Mouse (Mus musculus): ENCODE data around the gene Map4k4. TPM values are rescaled to one million over a fixed set of nuclear protein-coding genes. Genes with fewer than 3 reads are reported as not detected.

Gene Map4k4
- polyA plus RNA-seq, 1 experiment from 2014 or later = 2.2 TPM

DNA sequence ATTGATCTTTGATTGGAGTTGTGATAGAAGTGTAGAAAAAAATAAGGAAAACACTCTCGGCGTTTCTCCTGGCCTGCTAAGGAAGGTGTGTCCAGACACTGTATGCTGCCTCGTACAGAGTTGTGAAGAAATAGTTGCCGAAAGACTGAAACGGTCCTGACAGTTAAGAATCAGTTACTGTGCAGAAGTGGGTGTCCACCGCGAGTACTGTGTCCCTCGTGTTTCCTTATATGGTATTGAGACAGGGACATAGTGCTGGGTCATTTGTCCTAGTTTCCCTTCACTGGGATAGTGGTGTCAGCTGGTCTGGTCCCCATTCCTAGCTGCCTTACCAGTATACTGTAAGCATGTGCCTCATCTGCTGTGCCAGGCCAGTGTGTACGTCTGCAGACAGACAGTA, 83.6 kb downstream of the Map4k4 start:
- 70% methylated on average over 9 of the region's 9 CpGs for WGBS (ENCODE audit: insufficient replicate concordance)
- no peaks in the 10 kb centered on the region for H3K36me3 ChIP-seq (ENCODE audit: control insufficient read depth, insufficient read depth)
- H3K9ac ChIP-seq (ENCODE audit: low read depth, low read length) = no peak overlapping the region
- no peaks in the 10 kb centered on the region for H3K9me3 ChIP-seq (replicated peaks; ENCODE audit: control insufficient read depth, low read length)
- no peak overlapping the region for H3K4me3 ChIP-seq (ENCODE audit: low read depth, low read length)
- no peak overlapping the region for H3K4me2 ChIP-seq (ENCODE audit: low read depth, low read length)
- no peak overlapping the region for H3K27ac ChIP-seq (ENCODE audit: low read length)
- no peak for ATAC-seq (ENCODE audit: low read depth)
- no peaks in the 10 kb centered on the region for H3K4me1 ChIP-seq (ENCODE audit: control insufficient read depth, low read depth, low read length)
- no peaks in the 10 kb centered on the region for H3K27me3 ChIP-seq (ENCODE audit: control insufficient read depth, insufficient read depth, low read depth, low read length)

DNA sequence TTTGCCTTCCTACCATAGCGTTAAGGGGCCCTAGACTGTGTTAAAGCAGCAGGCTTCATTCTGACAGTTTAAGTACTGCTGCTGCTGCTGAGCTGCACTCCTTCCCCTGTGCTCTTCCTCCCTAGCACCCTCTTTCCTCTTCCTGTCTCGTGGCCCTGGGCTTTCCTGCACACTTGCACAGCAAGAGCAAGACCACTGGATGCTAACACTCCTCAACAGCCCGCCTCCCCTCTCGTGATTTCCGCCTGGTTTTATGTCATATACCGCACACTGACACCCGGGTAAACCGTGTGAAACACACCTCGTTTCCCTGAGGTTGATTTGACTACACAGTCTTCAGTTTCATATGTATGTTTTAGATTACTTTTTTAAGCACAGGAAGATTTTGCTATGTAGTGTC, 86.1 kb downstream of the Map4k4 start:
- Histone ChIP-seq H3K27ac (ENCODE audit: low read length) (no peak overlapping the region), H3K36me3 (ENCODE audit: control insufficient read depth, insufficient read depth) (peaks cover 2% of the 10 kb centered on the region), H3K4me1 (ENCODE audit: control insufficient read depth, low read depth, low read length) (no peaks in the 10 kb centered on the region), H3K4me3 (ENCODE audit: low read depth, low read length) (no peak overlapping the region), H3K9me3 (replicated peaks; ENCODE audit: control insufficient read depth, low read length) (no peaks in the 10 kb centered on the region), H3K4me2 (ENCODE audit: low read depth, low read length) (no peak overlapping the region), H3K27me3 (ENCODE audit: control insufficient read depth, insufficient read depth, low read depth, low read length) (no peaks in the 10 kb centered on the region), H3K9ac (ENCODE audit: low read depth, low read length) (no peak overlapping the region)
- no peak for ATAC-seq (ENCODE audit: low read depth)
- WGBS (ENCODE audit: insufficient replicate concordance) = 63% methylated on average over 9 of the region's 9 CpGs

DNA sequence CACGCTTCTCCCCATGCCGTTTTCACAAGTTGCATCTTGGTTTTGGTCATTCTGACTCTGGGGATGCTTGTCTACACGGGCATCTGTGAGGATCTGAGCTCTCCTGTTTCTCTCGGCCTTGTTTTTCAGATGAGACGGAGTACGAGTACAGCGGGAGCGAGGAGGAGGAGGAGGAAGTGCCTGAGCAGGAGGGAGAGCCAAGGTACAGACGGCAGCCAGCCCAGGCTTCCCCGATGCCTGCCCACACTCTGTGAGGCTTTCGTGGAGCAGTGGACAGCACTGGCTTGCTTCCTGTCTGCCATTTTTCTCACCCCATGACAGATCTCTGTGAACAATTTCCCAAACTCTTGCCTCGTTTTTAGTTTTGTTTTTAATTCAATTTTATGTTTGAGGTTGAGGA, 88.1 kb downstream of the Map4k4 start:
- no peaks in the 10 kb centered on the region for H3K4me1 ChIP-seq (ENCODE audit: control insufficient read depth, low read depth, low read length)
- no peak overlapping the region for H3K4me3 ChIP-seq (ENCODE audit: low read depth, low read length)
- no peaks in the 10 kb centered on the region for H3K9me3 ChIP-seq (replicated peaks; ENCODE audit: control insufficient read depth, low read length)
- no peak for ATAC-seq (ENCODE audit: low read depth)
- 63% methylated on average over 12 of the region's 12 CpGs for WGBS (ENCODE audit: insufficient replicate concordance)
- H3K9ac ChIP-seq (ENCODE audit: low read depth, low read length) = no peak overlapping the region
- H3K27ac ChIP-seq (ENCODE audit: low read length) = no peak overlapping the region
- H3K27me3 ChIP-seq (ENCODE audit: control insufficient read depth, insufficient read depth, low read depth, low read length) = no peaks in the 10 kb centered on the region
- no peak overlapping the region for H3K4me2 ChIP-seq (ENCODE audit: low read depth, low read length)
- peaks cover 2% of the 10 kb centered on the region for H3K36me3 ChIP-seq (ENCODE audit: control insufficient read depth, insufficient read depth)

- H3K27me3 ChIP-seq (ENCODE audit: control insufficient read depth, insufficient read depth, low read depth, low read length) = no peaks in the 10 kb centered on the region
- 71% methylated on average over 9 of the region's 9 CpGs for WGBS (ENCODE audit: insufficient replicate concordance)
- no peak overlapping the region for H3K27ac ChIP-seq (ENCODE audit: low read length)
- H3K36me3 ChIP-seq (ENCODE audit: control insufficient read depth, insufficient read depth) = peaks cover 2% of the 10 kb centered on the region
- no peak for ATAC-seq (ENCODE audit: low read depth)
- H3K9me3 ChIP-seq (replicated peaks; ENCODE audit: control insufficient read depth, low read length) = no peaks in the 10 kb centered on the region
- no peak overlapping the region for H3K4me2 ChIP-seq (ENCODE audit: low read depth, low read length)
- no peak overlapping the region for H3K4me3 ChIP-seq (ENCODE audit: low read depth, low read length)
- no peak overlapping the region for H3K9ac ChIP-seq (ENCODE audit: low read depth, low read length)
- no peaks in the 10 kb centered on the region for H3K4me1 ChIP-seq (ENCODE audit: control insufficient read depth, low read depth, low read length)
Measured at GRCm38 (mm10) chr1:39990041-39990440, 89.3 kb downstream of the Map4k4 start.

DNA sequence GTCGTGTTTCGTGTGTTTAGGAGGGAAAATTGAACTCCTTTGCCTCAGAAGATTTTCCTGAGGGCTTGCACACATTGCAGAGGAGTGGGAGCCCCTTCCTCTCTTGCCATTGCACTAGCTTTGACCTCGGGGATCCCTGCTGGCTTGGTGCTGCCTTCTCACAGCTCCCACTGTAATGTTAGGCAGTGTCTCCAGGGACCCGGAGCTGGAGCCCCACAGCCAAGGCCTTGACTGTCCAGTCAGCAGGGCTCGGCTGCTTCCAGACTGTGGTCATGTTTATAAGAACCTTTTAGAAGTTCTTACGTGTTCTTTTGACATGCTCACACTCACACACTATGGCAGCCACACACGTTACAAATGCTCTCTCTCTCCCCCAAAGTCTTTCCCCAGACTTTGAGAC, 93.2 kb downstream of the Map4k4 start:
- Histone ChIP-seq H3K36me3 (ENCODE audit: control insufficient read depth, insufficient read depth) (peaks cover 2% of the 10 kb centered on the region), H3K4me2 (ENCODE audit: low read depth, low read length) (no peak overlapping the region), H3K4me1 (ENCODE audit: control insufficient read depth, low read depth, low read length) (no peaks in the 10 kb centered on the region), H3K9me3 (replicated peaks; ENCODE audit: control insufficient read depth, low read length) (no peaks in the 10 kb centered on the region), H3K27ac (ENCODE audit: low read length) (no peak overlapping the region), H3K4me3 (ENCODE audit: low read depth, low read length) (no peak overlapping the region), H3K27me3 (ENCODE audit: control insufficient read depth, insufficient read depth, low read depth, low read length) (no peaks in the 10 kb centered on the region), H3K9ac (ENCODE audit: low read depth, low read length) (no peak overlapping the region)
- 65% methylated on average over 7 of the region's 7 CpGs for WGBS (ENCODE audit: insufficient replicate concordance)
- no peak for ATAC-seq (ENCODE audit: low read depth)

- Histone ChIP-seq H3K9ac (ENCODE audit: low read depth, low read length) (no peak overlapping the region), H3K36me3 (ENCODE audit: control insufficient read depth, insufficient read depth) (no peaks in the 10 kb centered on the region)
- WGBS (ENCODE audit: insufficient replicate concordance) = 54% methylated on average over 2 of the region's 2 CpGs
Measured at GRCm38 (mm10) chr1:39995593-39995992, 94.9 kb downstream of the Map4k4 start.

DNA sequence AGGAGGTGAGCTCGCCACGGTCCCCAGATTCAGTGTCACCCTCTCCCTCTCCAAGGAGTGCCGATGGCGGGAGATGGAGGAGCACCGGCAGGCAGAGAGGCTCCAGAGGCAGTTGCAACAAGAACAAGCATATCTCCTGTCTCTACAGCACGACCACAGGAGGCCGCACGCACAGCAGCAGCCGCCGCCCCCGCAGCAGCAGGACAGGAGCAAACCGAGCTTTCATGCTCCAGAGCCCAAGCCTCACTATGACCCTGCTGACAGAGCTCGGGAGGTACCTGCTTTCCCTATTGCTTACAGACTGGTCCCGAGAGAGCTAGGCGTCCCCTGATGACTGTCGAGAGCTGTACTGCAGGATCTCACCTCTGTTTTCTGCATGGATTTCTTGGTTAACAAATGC, 99.8 kb downstream of the Map4k4 start:
- Histone ChIP-seq H3K27me3 (ENCODE audit: control insufficient read depth, insufficient read depth, low read depth, low read length) (no peaks in the 10 kb centered on the region), H3K4me2 (ENCODE audit: low read depth, low read length) (no peak overlapping the region), H3K9me3 (replicated peaks; ENCODE audit: control insufficient read depth, low read length) (no peaks in the 10 kb centered on the region), H3K36me3 (ENCODE audit: control insufficient read depth, insufficient read depth) (no peaks in the 10 kb centered on the region; the same call in 1 of the 2 replicates), H3K27ac (ENCODE audit: low read length) (no peak overlapping the region), H3K9ac (ENCODE audit: low read depth, low read length) (no peak overlapping the region), H3K4me3 (ENCODE audit: low read depth, low read length) (no peak overlapping the region), H3K4me1 (ENCODE audit: control insufficient read depth, low read depth, low read length) (no peaks in the 10 kb centered on the region)
- WGBS (ENCODE audit: insufficient replicate concordance) = 72% methylated on average over 16 of the region's 16 CpGs
- no peak for ATAC-seq (ENCODE audit: low read depth)

More at GRCm38 (mm10) chr1:39995593-39995992, 94.9 kb downstream of the Map4k4 start:
- ATAC-seq (ENCODE audit: low read depth) = no peak
- Histone ChIP-seq H3K4me2 (ENCODE audit: low read depth, low read length) (no peak overlapping the region), H3K4me3 (ENCODE audit: low read depth, low read length) (no peak overlapping the region), H3K27me3 (ENCODE audit: control insufficient read depth, insufficient read depth, low read depth, low read length) (no peaks in the 10 kb centered on the region), H3K9me3 (replicated peaks; ENCODE audit: control insufficient read depth, low read length) (no peaks in the 10 kb centered on the region), H3K27ac (ENCODE audit: low read length) (no peak overlapping the region), H3K4me1 (ENCODE audit: control insufficient read depth, low read depth, low read length) (no peaks in the 10 kb centered on the region)

GRCm38 (mm10) chr1:40000899-40001298, 100.2 kb downstream of the Map4k4 start:
- H3K9ac ChIP-seq (ENCODE audit: low read depth, low read length) = no peak overlapping the region
- no peak overlapping the region for H3K27ac ChIP-seq (ENCODE audit: low read length)
- no peak for ATAC-seq (ENCODE audit: low read depth)
- no peak overlapping the region for H3K4me2 ChIP-seq (ENCODE audit: low read depth, low read length)
- H3K4me1 ChIP-seq (ENCODE audit: control insufficient read depth, low read depth, low read length) = no peaks in the 10 kb centered on the region
- WGBS (ENCODE audit: insufficient replicate concordance) = 63% methylated on average over 5 of the region's 5 CpGs
- no peaks in the 10 kb centered on the region for H3K9me3 ChIP-seq (replicated peaks; ENCODE audit: control insufficient read depth, low read length)
- H3K27me3 ChIP-seq (ENCODE audit: control insufficient read depth, insufficient read depth, low read depth, low read length) = no peaks in the 10 kb centered on the region
- no peak overlapping the region for H3K4me3 ChIP-seq (ENCODE audit: low read depth, low read length)
- no peaks in the 10 kb centered on the region; the same call in 1 of the 2 replicates for H3K36me3 ChIP-seq (ENCODE audit: control insufficient read depth, insufficient read depth)

- Histone ChIP-seq H3K36me3 (ENCODE audit: control insufficient read depth, insufficient read depth) (no peaks in the 10 kb centered on the region; the same call in 1 of the 2 replicates), H3K9me3 (replicated peaks; ENCODE audit: control insufficient read depth, low read length) (no peaks in the 10 kb centered on the region), H3K4me1 (ENCODE audit: control insufficient read depth, low read depth, low read length) (no peaks in the 10 kb centered on the region), H3K27me3 (ENCODE audit: control insufficient read depth, insufficient read depth, low read depth, low read length) (no peaks in the 10 kb centered on the region), H3K9ac (ENCODE audit: low read depth, low read length) (no peak overlapping the region), H3K4me2 (ENCODE audit: low read depth, low read length) (no peak overlapping the region), H3K4me3 (ENCODE audit: low read depth, low read length) (no peak overlapping the region), H3K27ac (ENCODE audit: low read length) (no peak overlapping the region)
- ATAC-seq (ENCODE audit: low read depth) = no peak
- 61% methylated on average over 4 of the region's 4 CpGs for WGBS (ENCODE audit: insufficient replicate concordance)
Measured at GRCm38 (mm10) chr1:40002129-40002727, 101.5 kb downstream of the Map4k4 start.
